Mouse (Mus musculus): ENCODE measurements around the gene Nppa.
"Not testable (repeated sequence)": the region's sequence is repeated elsewhere in the genome, so short reads cannot be mapped to it uniquely, and the experiment has no call there.

DNA sequence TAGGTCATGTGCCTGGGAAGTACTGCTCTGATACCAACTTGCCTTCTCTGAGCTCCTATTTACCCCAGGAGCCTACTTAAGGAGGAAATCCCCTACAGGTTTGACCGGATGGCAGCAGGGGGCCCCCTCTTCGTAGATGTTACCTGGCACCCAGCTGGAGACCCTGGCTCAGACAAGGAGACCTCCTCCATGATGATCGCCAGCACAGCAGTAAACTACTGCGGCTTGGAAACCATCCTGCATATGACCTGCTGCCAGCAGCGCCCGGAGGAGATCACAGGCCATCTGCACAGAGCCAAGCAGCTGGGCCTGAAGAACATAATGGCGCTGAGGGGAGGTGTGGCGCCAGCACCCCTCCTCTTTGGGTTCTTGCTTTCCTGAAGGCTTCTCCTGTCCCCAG lies 42.8 kb downstream of the Nppa start:
- not testable (repeated sequence) for TF ChIP-seq CTCF (IDR thresholded peaks at IDR 0.05 in 2 of 3, conservative IDR thresholded peaks at IDR 0.05 in 1 of 3; ENCODE audit: control insufficient read depth in 1 of 3, insufficient read depth in 1 of 3, low read depth in 2 of 3, low read length in 3 of 3, poor library complexity in 1 of 3, severe bottlenecking in 1 of 3); TBP (IDR thresholded peaks at IDR 0.05; ENCODE audit: low read depth, low read length); POLR2A (IDR thresholded peaks at IDR 0.05; ENCODE audit: control insufficient read depth in 1 of 2, insufficient read depth in 1 of 2, low read depth in 1 of 2, low read length in 2 of 2, poor library complexity in 1 of 2); GATA1 (IDR thresholded peaks at IDR 0.05; ENCODE audit: low read depth, low read length); HCFC1 (IDR thresholded peaks at IDR 0.05; ENCODE audit: low read depth, low read length)
